Mouse (Mus musculus): Measurements from ENCODE around the gene Ank3. TPM values are rescaled to one million over a fixed set of nuclear protein-coding genes. Genes with fewer than 3 reads are reported as not detected.
A peak's percentile ranks its signal among the peaks of the same experiment; 100 is the strongest.

Gene Ank3
- polyA plus RNA-seq, 1 experiment from 2014 or later = 10.5 TPM

- no peak for DNase-seq (ENCODE audit: low spot score)
Observed at GRCm38 (mm10) chr10:69813823-69814522, 415.4 kb downstream of the Ank3 start.

- no peak for DNase-seq (ENCODE audit: low spot score)
Observed at GRCm38 (mm10) chr10:69821245-69821644, 422.7 kb downstream of the Ank3 start.

DNA sequence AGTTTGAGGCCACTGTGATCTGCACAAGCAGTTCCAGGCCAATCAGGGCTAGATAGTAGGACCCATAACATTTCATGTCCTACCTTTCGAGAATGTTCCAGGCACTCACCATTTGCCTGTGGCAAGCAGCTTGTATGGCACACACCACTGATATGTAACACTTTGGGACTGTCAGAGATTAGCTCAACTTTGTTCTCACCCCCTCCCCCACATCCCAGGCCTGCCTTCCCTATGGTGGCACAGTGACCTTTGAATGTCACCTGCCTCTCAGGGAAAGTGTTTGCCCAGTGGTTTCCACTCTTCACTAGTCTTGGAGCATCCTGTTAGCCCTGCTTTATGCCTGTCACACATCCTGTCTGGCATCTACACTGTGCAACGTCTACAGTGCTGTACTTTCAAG, 430.2 kb downstream of the Ank3 start:
- DNase-seq (ENCODE audit: low spot score) = no peak

- no peak for DNase-seq (ENCODE audit: low spot score)
Observed at GRCm38 (mm10) chr10:69829236-69829635, 430.7 kb downstream of the Ank3 start.

- DNase-seq (ENCODE audit: low spot score) = no peak
Observed at GRCm38 (mm10) chr10:69831568-69831967, 433.0 kb downstream of the Ank3 start.

DNA sequence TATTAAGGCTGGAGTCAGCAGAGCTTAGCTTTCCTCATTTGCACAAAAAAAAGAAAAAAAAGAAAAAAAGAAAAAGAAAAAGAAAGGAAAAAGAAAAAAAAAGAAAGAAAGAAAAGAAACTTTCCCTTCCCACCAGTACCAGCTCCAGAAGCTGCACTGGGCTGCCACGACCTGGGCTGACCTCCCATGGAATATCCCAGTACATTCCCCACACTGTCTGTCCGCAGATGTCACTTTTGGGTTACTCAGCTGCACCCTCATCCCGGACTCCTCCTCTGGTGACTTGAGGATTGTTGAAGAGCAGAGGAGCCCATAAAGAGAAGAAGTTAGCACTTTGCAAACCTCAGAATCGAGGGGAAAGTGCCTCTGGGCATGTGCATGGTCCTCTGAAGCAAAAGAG, 433.7 kb downstream of the Ank3 start:
- no peak for DNase-seq (ENCODE audit: low spot score)

GRCm38 (mm10) chr10:69832822-69833221, 434.2 kb downstream of the Ank3 start:
- no peak for DNase-seq (ENCODE audit: low spot score)

- no peak for DNase-seq (ENCODE audit: low spot score)
Observed at GRCm38 (mm10) chr10:69834700-69835099, 436.1 kb downstream of the Ank3 start.

DNA sequence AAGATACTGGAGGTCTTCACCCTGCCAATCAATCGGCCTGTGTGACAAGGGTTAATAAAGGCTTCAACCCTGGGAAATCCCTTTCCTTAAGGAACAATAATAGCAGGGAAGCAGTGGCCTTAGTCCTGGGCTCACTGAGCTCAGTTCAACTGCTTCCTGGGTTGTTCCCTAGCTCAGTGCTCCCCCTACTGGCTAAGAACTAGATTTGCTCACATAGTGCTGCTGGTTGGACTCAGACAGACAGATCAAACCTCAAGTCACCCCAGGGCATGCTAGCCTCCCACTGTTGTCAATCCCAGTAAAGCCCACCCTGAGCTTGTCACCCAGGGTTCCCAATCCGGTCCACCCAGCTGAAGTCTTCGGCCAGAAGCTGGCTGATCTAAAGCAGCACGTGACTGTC, 447.2 kb downstream of the Ank3 start:
- DNase-seq (ENCODE audit: low spot score) = peak; percentile 40

- no peak for DNase-seq (ENCODE audit: low spot score)
Observed at GRCm38 (mm10) chr10:69852366-69853091, 454.0 kb downstream of the Ank3 start.

DNA sequence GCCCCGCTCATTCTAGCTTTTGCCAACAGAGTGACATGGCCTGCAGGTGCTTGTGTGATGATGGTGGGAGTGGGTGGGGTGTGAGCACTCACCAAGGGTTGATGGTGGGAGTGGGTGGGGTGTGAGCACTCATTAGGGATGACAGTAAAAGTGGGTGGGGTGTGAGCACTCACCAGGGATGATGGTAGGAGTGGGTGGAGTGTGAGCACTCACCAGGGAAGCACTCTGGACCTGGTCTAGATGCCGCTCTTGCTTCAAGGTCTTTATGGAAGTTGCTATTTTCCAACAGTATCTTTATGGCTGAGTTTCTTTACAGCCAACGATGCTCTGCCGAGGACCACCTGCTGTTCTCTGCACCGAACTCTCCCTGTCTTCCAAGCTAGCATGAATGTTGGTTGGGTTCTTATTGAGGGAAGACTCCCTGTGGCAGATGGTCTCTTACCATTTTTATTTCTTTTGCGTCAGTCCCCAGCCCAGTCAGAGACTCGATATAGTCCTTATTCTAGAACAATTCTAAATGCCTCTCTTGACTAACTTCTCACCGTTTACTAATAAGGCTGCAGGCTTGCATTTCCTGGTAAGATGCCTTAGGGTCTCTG, 456.1 kb downstream of the Ank3 start:
- no peak for DNase-seq (ENCODE audit: low spot score)

- no peak for DNase-seq (ENCODE audit: low spot score)
Observed at GRCm38 (mm10) chr10:69858011-69858410, 459.4 kb downstream of the Ank3 start.

GRCm38 (mm10) chr10:69858897-69859605, 460.5 kb downstream of the Ank3 start:
- DNase-seq (ENCODE audit: low spot score) = no peak

- DNase-seq (ENCODE audit: low spot score) = no peak
Observed at GRCm38 (mm10) chr10:69859848-69860479, 461.4 kb downstream of the Ank3 start.

DNA sequence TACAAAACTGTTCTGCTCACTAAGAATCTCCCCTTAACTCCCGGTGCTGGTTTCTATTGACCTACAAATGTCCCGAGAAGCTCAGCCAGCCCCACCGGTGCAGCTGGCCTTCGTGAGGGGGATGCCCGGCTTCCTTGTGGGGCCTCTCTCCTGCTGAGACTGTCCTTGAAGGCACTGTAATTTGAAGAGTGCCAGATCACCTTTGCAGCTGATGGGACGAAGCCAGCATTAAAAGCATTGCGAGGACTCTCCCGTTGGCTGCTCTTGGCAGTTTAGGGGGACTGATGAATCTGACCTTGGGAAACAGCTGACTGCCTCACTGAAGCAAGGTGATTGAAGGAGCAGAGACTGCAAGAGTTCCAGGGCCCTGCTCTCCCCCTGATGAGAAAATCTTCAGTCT, 464.3 kb downstream of the Ank3 start:
- no peak for DNase-seq (ENCODE audit: low spot score)

GRCm38 (mm10) chr10:69870348-69870747, 471.8 kb downstream of the Ank3 start:
- peak; percentile 51 for DNase-seq (ENCODE audit: low spot score)

DNA sequence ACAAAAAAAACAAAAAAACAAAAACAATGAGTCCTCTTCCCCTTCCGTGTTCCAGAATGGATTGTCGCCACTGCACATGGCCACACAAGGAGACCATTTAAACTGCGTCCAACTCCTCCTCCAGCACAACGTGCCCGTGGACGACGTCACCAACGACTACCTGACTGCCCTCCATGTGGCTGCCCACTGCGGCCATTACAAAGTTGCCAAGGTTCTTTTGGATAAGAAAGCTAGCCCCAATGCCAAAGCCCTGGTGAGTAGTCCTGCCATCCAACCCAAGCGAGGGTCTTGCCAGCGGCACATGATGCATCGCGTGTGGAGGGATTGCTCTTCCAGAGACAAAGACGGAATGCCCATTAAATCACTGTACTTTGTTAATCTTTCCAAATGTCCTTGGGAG, 472.4 kb downstream of the Ank3 start:
- no peak for DNase-seq (ENCODE audit: low spot score)

- DNase-seq (ENCODE audit: low spot score) = no peak
Observed at GRCm38 (mm10) chr10:69872182-69872741, 473.7 kb downstream of the Ank3 start.

- no peak for DNase-seq (ENCODE audit: low spot score)
Observed at GRCm38 (mm10) chr10:69872892-69873291, 474.3 kb downstream of the Ank3 start.

DNA sequence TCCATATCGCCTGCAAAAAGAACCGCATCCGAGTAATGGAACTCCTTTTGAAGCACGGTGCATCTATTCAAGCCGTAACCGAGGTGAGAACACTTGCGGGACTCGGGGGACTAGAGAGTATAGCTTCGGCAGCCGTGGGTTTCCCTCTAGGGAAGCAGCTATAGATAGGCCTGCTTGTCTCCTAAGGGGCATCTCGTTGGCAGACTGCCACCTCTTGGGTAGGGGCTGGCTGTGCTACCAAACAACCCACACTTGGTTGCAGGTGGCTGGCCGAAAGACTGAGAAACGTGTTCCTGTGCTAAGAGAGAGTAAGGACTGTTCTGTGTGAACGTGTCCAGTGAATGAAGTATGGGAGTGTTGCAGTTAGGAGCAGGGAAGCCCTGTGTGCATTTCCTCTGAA, 476.2 kb downstream of the Ank3 start:
- DNase-seq (ENCODE audit: low spot score) = no peak

All from thymus, postnatal 0 days (tissue).